Mouse (Mus musculus) neural tube, embryonic 14.5 days (tissue): ENCODE data around the gene Lhx9. TPM values are rescaled to one million over a fixed set of nuclear protein-coding genes. Genes with fewer than 3 reads are reported as not detected.

Experiments
- ATAC-seq: fragments of 200-750 bp; cut with Nextera tagmentation; 2 replicates; pipeline ENCODE4 v1.8.0; 2017; ENCODE audit warnings: low read depth, mild to moderate bottlenecking, moderate TSS enrichment, moderate library complexity
- H3K27ac ChIP-seq: fragments of 300-500 bp; sonication (generic); 2 replicates; pipeline ENCODE4 v1.5.1; 2014; ENCODE audit warnings: low read depth, mild to moderate bottlenecking, control low read depth, low read length, moderate library complexity, mixed read lengths
- H3K27me3 ChIP-seq: fragments of 300-500 bp; sonication (generic); 2 replicates; pipeline ENCODE4 v1.6.1; 2014; ENCODE audit warnings: low read length; ENCODE audit not compliant: control insufficient read depth, insufficient read depth
- H3K36me3 ChIP-seq: fragments of 300-500 bp; sonication (generic); 2 replicates; pipeline ENCODE4 v1.6.1; 2014; ENCODE audit warnings: low read length, mixed read lengths; ENCODE audit not compliant: control insufficient read depth, insufficient read depth
- H3K4me1 ChIP-seq: fragments of 300-500 bp; sonication (generic); 2 replicates; pipeline ENCODE4 v1.6.1; 2014; ENCODE audit warnings: low read length; ENCODE audit not compliant: control insufficient read depth, insufficient read depth
- H3K4me2 ChIP-seq: fragments of 300-500 bp; sonication (generic); 2 replicates; pipeline ENCODE4 v1.6.1; 2014; ENCODE audit warnings: mild to moderate bottlenecking, low read depth, low read length, control low read depth
- H3K4me3 ChIP-seq: fragments of 300-500 bp; sonication (generic); 2 replicates; pipeline ENCODE4 v1.5.1; 2014; ENCODE audit warnings: low read depth, low read length, control low read depth, mixed read lengths
- H3K9ac ChIP-seq: fragments of 300-500 bp; sonication (generic); replicated peaks from 2 replicates; pipeline ENCODE4 v1.6.1; 2014; ENCODE audit warnings: low read depth, mild to moderate bottlenecking, control low read depth, low read length, mixed read lengths
- H3K9me3 ChIP-seq: fragments of 300-500 bp; sonication (generic); 2 replicates; pipeline ENCODE4 v1.6.1; 2016; ENCODE audit warnings: low read length; ENCODE audit not compliant: control insufficient read depth
- WGBS: fragments of 180-500 bp; shearing (Covaris S2); extraction: QIAGEN DNeasy Blood & Tissue Kit; methylation state at CpG from one replicate; pipeline ENCODE4 v1.1.7; 2014; 5-methylcytosine and 5-hydroxymethylcytosine counted together
- polyA plus RNA-seq: library from polyadenylated mRNA; unstranded; fragments of >200 nt; fragmentation: Nextera tagmentation; extraction: Ambion mirVana; gene quantifications from 2 replicates; pipeline ENCODE4 v1.2.1, GENCODE M21; 2014

The Lhx9 gene
- polyA plus RNA-seq, 1 experiment from 2014 or later: 6.1 TPM

GRCm38 (mm10) chr1:138822985-138823322 lies 25.4 kb downstream of the Lhx9 start:
- WGBS: 100% methylated on average over 1 of the region's 1 CpGs
- Histone ChIP-seq H3K27ac (no peak overlapping the region), H3K9ac (no peak overlapping the region), H3K4me3 (no peak overlapping the region), H3K36me3 (no peaks in the 10 kb centered on the region), H3K27me3 (no peaks in the 10 kb centered on the region), H3K4me2 (no peak overlapping the region), H3K4me1 (no peaks in the 10 kb centered on the region), H3K9me3 (no peaks in the 10 kb centered on the region)
- ATAC-seq: no peak

- H3K4me2 ChIP-seq: no peak overlapping the region
- no peak overlapping the region for H3K4me3 ChIP-seq
- H3K4me1 ChIP-seq: no peaks in the 10 kb centered on the region
- no peak overlapping the region for H3K27ac ChIP-seq
- H3K9ac ChIP-seq: no peak overlapping the region
- no peaks in the 10 kb centered on the region for H3K27me3 ChIP-seq
- WGBS: 93% methylated on average over 7 of the region's 7 CpGs
- no peaks in the 10 kb centered on the region for H3K36me3 ChIP-seq
- ATAC-seq: no peak
- H3K9me3 ChIP-seq: no peaks in the 10 kb centered on the region
Measured at GRCm38 (mm10) chr1:138822255-138822984, 26.0 kb downstream of the Lhx9 start.

GRCm38 (mm10) chr1:138801732-138802131 lies 46.6 kb downstream of the Lhx9 start:
- no peaks in the 10 kb centered on the region for H3K36me3 ChIP-seq
- H3K4me1 ChIP-seq: no peaks in the 10 kb centered on the region
- H3K4me2 ChIP-seq: no peak overlapping the region
- H3K27ac ChIP-seq: no peak overlapping the region
- no peak overlapping the region for H3K9ac ChIP-seq
- 69% methylated on average over 3 of the region's 3 CpGs for WGBS
- no peak for ATAC-seq
- H3K27me3 ChIP-seq: no peaks in the 10 kb centered on the region
- no peak overlapping the region for H3K4me3 ChIP-seq
- no peaks in the 10 kb centered on the region for H3K9me3 ChIP-seq

- no peak overlapping the region for H3K9ac ChIP-seq
- no peak overlapping the region for H3K4me2 ChIP-seq
- H3K36me3 ChIP-seq: no peaks in the 10 kb centered on the region
- H3K4me3 ChIP-seq: no peak overlapping the region
- no peaks in the 10 kb centered on the region for H3K4me1 ChIP-seq
- no peaks in the 10 kb centered on the region for H3K27me3 ChIP-seq
- no peaks in the 10 kb centered on the region for H3K9me3 ChIP-seq
- 81% methylated on average over 3 of the region's 3 CpGs for WGBS
- H3K27ac ChIP-seq: no peak overlapping the region
- ATAC-seq: no peak
Measured at GRCm38 (mm10) chr1:138801296-138801695, 47.1 kb downstream of the Lhx9 start.

- Histone ChIP-seq H3K9ac (no peak overlapping the region), H3K4me2 (no peak overlapping the region), H3K27ac (no peak overlapping the region), H3K9me3 (no peaks in the 10 kb centered on the region), H3K27me3 (no peaks in the 10 kb centered on the region), H3K4me3 (no peak overlapping the region), H3K36me3 (no peaks in the 10 kb centered on the region), H3K4me1 (no peaks in the 10 kb centered on the region)
- ATAC-seq: no peak
Measured at GRCm38 (mm10) chr1:138799692-138800314, 48.6 kb downstream of the Lhx9 start.

- ATAC-seq: no peak
Measured at GRCm38 (mm10) chr1:138798110-138798509, 50.3 kb downstream of the Lhx9 start.

GRCm38 (mm10) chr1:138785856-138786255 lies 62.5 kb downstream of the Lhx9 start:
- Histone ChIP-seq H3K4me1 (no peaks in the 10 kb centered on the region), H3K4me3 (no peak overlapping the region), H3K27ac (no peak overlapping the region), H3K9ac (no peak overlapping the region), H3K4me2 (no peak overlapping the region), H3K9me3 (no peaks in the 10 kb centered on the region), H3K27me3 (no peaks in the 10 kb centered on the region), H3K36me3 (no peaks in the 10 kb centered on the region)
- WGBS: 67% methylated on average over 10 of the region's 10 CpGs
- ATAC-seq: no peak

More at GRCm38 (mm10) chr1:138798110-138798509, 50.3 kb downstream of the Lhx9 start:
- H3K9me3 ChIP-seq: no peaks in the 10 kb centered on the region
- no peaks in the 10 kb centered on the region for H3K4me1 ChIP-seq
- H3K9ac ChIP-seq: no peak overlapping the region
- WGBS: 89% methylated on average over 5 of the region's 5 CpGs
- H3K27ac ChIP-seq: no peak overlapping the region
- H3K4me3 ChIP-seq: no peak overlapping the region
- no peak overlapping the region for H3K4me2 ChIP-seq
- no peaks in the 10 kb centered on the region for H3K27me3 ChIP-seq
- no peaks in the 10 kb centered on the region for H3K36me3 ChIP-seq

GRCm38 (mm10) chr1:138784019-138784418 lies 64.4 kb downstream of the Lhx9 start:
- ATAC-seq: no peak
- Histone ChIP-seq H3K4me1 (no peaks in the 10 kb centered on the region), H3K4me2 (no peak overlapping the region), H3K4me3 (no peak overlapping the region), H3K27me3 (no peaks in the 10 kb centered on the region), H3K36me3 (no peaks in the 10 kb centered on the region), H3K27ac (no peak overlapping the region), H3K9me3 (no peaks in the 10 kb centered on the region), H3K9ac (no peak overlapping the region)
- 90% methylated on average over 5 of the region's 5 CpGs for WGBS
